Mouse (Mus musculus) naive thymus-derived CD4-positive, alpha-beta T cell, adult 2 months (primary cell): ENCODE data around the gene Hinfp.
"Not testable (repeated sequence)": the region's sequence is repeated elsewhere in the genome, so short reads cannot be mapped to it uniquely, and the experiment has no call there.

Source experiments
- DNase-seq: peaks from one replicate; pipeline ENCODE4 v3.0.0-alpha.2; 2011; ENCODE audit warnings: low read depth

Hinfp gene

DNA sequence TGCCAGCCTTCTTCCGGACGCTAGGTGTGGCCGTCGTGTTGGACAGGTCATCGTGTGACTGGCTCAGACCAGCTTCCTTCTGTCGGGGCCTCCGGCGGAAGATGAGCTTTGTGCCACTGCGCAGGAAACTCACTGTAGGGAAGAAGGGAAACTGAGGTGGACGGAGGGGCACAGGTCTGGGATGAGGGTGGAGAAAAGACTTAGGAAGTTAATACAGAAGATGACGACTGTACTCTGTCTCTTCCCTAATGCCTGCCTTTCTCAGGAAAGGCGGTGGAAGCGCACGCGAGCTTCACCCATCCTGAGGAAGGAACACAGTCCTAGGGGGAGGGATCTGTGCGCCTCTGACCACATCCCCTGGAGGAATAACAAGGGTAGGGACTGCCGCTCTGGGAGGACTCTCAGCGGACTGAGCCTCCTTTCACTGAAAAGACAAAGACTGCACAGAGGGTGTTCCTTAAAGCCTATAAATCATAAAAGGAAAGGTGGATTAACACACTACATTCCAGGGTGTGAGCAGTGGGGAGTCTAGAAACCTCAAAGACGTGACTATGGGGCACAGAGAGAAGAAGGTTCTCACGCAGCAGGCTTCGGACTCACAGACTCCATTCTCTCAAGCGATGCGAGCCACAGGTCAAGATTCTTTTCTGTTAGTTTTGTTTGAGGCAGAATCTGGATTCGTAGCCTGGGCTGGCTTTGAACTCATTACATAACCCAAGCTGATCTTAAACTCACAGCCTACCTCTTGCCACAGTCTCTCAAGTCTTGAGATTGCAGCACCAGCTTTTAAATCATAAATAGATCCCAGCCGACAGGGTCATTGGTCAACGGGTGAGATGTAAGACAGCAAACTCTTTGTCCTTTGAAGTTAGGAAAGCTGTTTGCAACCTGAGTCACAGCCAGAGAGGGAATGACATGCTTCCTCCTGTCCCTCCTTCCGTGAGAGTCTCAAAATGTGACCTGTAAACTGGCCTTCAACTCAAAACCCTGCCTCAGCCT is 6.0 kb upstream of the Hinfp start:
- no peak for DNase-seq

DNA sequence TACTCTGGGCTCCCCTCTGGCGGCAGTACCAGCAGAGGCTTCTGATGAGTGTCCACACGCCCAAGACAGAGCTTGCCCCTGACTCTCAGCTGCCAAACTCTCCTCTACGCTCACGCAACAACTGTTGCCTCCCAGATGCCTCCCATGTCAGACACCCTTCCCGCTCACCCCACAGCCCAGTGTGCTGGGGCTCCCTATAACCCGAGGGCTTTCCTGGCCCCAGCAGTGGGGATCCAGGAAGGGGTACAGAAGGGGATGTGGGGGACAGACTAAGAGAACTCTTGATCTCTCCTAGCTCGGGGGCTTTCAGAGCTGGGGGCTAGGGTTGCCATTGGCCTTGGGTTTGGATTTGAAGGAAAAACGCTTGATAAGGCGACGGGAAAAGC is 5.3 kb upstream of the Hinfp start:
- DNase-seq, result no peak

DNA sequence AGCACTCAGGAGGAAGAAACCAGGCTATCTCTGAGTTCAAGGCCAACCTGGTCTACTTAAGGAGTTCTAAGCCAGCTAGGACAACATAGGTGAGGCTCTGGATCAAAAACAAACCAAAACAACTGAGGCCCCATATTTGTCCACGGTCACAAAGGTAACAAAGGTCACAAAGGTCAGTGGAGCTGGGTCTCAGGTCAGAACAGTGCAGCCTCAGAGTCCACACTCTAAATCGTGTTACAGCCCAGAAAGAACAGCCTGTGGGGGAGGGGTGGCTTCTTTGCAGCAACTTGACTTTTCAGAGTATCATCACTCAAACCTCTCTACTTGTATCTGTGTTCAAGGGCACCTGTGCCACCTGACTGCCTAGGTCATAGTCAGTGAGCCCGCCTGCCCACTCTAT is 4.3 kb upstream of the Hinfp start:
- DNase-seq, result no peak

DNA sequence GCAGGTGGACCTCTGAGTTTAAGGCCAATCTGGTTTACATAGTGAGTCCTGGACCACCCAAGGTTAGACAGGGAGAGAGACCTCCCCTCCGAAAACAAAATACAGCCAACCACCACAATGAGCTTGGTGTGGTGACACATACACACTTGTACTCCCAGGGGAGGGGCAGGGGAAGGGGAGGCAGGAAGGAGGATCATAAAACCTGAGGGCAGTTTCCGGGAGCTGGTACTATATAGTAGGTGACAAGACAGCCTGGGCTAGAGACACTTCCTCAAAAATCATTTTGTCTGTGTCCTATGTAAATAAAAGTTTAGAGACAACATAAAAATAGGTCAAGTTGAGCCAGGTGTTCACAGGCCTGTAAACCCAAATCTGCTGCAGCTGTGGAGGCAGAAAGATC is 1.8 kb upstream of the Hinfp start:
- peak; percentile 23 for DNase-seq

DNA sequence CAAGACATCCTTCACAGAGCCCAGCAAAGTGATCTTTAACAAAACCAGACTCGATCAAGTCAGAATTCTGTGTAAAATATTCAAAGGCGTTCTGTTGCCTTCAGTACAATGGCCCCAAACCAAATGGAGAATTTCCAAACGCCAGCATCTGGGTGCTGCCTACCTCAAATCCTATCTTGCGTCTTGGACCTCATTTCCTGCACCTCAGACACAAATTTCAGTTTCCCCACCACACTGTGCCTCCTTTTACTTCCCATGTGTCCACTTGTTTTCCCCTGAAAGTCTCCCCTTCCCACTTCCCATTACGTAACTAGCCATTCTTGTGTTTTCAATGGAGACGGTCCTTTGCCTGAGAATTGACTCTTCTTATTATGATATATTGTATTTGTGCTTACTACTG is 1.1 kb upstream of the Hinfp start:
- no peak for DNase-seq

DNA sequence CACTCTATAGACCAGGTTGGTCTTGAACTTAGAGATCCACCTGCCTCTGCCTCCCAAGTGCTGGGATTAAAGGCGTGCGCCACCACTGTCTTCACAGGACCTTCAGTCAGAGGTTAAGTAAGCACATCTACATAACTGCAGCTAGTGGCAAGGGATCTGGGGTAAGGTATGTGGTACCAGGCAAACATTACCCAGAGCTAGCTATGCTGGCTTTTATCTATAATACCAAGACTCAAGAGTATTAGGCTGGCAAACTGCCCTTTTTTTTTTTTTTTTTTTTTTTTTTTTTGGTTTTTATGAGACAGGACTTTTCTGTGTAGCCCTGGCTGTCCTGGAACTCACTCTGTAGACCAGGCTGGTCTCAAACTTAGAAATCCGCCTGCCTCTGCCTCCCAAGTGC is 5.5 kb downstream of the Hinfp start:
- not testable (repeated sequence) for DNase-seq

DNA sequence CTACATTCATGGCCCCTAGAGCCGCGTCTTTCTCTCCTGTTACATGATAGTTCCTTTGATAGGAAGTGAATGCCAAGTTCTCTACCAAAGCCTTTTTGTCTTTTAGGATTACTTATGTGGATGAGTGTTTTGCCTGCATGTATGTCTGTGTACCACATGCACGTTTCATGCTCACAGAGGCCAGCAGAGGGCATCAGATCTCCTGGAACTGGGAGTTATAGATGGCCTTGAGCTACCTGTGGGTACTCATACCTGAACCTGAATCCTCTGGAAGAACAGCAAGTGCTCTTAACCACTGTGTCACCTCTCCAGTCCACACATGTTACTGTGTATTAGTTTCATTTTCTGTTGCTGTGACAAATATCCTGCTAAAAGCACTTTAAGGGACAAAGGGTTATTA is 13.0 kb downstream of the Hinfp start:
- DNase-seq, result peak; percentile 79

DNA sequence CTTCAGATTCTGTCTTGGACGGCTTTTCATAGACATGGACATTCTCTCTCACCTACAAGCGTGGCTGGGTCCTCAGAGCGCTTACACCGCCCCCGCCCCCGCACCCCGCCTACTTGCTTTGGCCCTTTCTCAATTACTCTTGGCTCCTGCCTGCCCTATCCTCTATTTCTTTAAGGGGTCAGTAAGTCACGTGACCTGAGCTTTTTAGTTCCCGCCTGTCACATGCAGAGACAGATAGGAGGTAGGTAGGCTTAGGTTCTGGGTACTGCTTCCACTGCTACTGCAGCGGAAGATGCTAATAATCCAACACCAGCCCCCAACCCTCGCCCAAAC is 16.5 kb downstream of the Hinfp start:
- DNase-seq, result no peak

DNA sequence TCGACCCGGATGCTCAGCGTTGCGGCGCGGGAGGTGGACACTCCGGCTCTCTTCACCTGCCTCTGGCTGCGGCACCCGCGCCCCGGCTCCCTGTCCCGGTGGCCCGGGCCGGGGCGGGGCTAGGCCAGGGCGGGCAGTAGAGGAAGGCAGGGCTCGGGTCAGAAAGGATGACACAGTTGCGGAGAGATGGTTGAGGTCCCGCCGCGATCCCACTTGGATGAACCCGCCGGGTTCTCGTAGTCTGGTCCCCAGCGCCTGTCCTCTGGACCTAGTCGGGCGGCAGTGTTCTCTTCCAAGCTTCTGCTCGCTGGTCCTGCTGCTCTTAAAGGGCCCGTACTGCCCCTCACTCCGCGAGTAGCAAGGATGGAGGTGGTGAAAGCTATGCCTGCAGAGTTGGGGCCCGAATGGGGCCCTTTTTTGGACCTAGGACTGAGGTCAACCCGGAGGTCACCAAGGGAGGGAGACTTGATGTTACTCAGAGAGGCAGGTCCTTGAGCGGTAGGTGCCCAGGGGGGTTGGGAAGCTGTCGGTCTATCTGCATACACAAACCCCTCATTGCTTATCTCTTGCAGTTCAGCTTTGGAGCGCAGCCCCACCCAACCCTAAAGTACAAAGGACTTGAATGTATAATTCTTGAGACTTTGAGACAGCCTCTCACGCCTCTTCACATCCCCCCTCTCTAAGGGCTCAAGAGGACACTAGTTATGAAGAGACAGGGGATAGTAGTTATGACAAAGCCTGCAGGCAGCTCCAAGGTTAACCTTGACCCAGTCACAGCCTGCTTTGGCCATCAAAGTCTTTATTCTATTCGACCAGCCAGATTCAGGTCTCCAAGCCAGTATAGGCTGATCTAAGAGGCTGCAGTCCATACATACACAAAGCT is 17.2 kb downstream of the Hinfp start, which contains the start of gene Abcg4:
TSS of gene Abcg4 (minus strand) at position 540 of the 883 bp plus-strand sequence.
- DNase-seq, result peak; percentile 33

DNA sequence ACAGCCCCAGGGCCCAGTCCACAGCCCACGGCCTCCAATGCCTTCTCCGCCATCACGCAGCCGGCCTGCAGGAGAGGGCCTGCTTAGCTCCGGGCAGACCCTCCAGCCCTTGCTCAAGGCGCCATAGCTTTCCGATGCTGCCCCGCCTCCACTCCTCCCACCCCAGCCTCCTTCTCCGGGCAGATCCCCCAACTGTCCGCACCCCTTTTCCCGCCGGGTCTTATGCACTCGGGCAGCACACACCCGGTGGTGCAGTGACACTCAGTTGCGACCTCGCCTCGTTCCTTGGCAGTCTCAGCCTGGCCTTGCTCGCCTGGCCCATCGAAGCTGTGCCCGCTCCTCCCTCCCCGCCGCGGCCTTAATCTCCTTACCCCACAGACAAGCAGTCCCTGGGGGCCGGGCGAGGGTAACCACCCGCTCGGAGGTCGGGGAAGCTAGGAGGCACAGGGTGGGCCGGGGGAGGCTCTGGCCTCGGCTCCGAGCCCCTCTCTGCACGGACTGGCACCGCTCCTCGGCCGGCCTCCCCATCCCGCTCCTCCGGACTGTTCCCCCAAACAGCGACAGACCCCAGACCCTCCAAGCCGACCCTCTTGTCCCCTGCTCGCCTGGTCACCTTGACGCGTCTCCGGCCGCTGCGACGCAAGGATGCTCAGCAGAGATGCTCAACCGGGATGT is 17.9 kb downstream of the Hinfp start:
- peak; percentile 26 for DNase-seq

DNA sequence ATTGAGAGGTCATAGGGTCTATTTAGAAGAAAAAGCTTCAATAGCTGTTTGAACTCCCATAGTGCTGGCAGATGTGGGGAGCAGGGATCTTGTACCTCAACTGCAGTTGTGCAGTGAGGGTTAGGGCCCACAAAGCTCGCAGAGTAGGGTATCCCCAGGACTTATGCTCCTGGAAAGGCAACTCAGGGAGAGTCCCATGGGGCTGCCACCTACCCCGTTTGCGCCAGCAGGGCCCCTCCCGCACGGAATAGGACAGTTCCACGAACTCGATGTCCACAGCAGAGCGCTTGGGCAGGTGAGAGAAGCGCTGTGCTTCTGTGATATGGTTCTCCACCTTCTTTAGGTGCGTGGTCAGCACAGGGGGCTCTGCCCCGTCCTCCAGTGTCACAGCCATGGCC is 18.5 kb downstream of the Hinfp start:
- peak; percentile 21 for DNase-seq

DNA sequence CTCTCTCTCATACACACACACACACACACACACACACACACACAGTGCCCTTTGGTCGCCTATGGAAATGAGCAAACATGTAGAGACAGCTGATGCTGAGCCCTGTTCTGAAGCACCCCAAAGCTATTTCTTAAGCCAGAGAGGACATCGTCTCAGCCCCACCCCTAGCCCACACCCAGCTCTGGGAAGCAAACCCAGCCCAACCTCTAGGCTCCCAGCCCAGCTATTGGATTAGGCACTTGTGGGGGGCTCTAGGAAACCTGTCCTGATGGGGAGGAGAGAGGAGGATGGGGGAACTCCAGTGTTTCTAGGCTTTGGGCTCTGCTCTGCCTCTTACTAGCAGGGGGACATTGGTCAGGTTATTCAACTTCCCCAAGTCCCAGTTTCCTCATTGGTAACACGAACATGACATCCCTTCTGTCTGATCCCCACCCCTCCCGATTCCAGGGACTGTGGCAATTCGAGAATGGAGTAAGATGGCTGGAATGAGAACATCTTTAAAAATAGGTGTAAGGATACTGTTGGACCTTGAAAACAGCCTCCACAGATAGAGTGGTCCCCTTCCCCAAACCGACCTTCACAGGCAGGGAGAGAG is 19.1 kb downstream of the Hinfp start:
- no peak for DNase-seq

DNA sequence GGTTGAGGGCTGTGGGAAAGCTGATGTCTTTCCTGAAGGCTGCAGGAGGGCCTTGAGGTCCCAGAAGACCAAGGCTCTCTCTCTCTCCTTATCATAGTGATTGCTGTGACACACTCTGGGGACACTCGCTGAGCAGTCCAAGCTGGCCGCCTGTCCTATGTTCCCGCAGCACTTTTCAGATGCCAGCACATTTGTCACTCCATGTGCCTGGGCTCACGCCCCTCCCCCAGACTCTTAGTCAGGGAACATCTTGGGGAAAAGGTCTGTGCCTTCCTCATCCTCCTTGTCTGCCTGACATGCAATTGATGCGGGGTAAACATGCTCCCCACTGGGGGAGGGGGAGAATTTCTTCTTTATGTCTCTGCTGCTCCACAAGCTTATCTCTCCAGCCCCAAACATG is 22.3 kb downstream of the Hinfp start:
- DNase-seq, result no peak

DNA sequence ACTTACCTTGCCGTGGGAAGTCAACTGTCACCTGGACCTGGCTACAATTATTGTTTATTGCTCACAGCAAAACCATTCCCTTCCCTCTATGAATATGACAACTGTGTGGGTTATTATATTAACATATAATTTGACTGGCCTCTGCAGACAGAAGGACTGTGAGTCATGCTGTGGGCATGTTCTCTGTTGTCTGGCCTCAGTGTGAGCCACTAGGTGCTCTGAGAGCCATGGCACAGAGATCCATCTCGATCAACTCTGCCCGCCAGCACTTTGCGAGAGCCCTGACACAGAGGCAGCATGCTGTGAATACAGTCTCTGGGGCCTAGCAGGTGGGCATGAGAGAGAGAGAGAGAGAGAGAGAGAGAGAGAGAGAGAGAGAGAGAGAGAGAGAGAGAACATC is 35.5 kb downstream of the Hinfp start:
- DNase-seq, result no peak

DNA sequence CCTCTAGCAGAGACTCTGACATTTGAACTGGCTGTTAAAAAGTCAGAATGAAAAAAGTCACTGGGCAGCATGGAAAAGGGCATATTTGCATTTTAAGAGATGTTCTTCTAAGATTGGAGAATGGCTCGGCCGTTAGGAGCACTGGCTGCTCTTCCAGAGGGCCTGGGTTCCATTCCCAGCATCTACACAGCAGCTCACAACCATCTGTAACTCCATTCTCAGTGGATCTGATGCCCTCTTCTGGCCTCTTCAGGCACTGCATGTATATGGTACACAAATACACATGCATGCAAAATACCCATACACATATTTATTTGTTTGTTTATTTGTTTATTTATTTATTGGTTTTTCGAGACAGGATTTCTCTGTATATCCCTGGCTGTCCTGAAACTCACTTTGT is 36.4 kb downstream of the Hinfp start:
- peak; percentile 80 for DNase-seq

DNA sequence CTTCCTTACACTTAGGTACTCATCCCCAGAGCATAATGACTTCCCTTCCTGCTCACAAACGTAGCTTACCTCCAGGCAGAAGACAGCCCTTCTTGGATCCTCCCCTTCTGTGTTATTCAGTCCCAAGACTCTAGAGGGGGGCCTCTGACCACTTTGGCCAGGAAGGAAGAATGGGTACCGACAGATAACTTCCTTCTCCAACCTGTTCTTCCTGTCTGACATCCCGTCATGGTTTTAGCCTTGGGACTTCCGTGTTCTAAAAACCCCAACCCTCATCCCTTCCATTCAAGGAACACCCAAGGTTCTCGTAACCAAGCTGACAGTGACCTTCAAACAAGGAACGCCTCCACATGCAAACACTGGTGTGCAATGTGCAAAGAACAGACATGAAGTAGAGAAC is 37.0 kb downstream of the Hinfp start, which contains the start of gene Nlrx1:
TSS of gene Nlrx1 (minus strand) at position 168 of the 400 bp plus-strand sequence.
- no peak for DNase-seq

DNA sequence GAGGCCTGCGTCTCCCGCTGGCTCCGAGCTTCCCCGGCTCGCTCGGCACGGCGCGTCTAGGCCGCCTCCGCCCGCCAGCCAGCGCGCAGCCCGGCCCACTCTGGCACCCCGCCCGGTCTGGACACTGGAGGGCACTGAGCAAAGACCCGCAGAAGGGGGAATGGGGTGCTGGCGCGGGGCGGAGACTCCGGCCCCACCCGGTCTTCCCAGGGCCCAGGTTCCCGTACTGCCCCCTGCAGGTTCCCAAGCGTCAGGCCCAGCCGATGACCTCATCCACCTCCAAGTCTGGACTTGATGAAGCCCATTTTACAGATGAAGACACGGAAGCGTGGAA is 37.5 kb downstream of the Hinfp start:
- peak; percentile 92 for DNase-seq

DNA sequence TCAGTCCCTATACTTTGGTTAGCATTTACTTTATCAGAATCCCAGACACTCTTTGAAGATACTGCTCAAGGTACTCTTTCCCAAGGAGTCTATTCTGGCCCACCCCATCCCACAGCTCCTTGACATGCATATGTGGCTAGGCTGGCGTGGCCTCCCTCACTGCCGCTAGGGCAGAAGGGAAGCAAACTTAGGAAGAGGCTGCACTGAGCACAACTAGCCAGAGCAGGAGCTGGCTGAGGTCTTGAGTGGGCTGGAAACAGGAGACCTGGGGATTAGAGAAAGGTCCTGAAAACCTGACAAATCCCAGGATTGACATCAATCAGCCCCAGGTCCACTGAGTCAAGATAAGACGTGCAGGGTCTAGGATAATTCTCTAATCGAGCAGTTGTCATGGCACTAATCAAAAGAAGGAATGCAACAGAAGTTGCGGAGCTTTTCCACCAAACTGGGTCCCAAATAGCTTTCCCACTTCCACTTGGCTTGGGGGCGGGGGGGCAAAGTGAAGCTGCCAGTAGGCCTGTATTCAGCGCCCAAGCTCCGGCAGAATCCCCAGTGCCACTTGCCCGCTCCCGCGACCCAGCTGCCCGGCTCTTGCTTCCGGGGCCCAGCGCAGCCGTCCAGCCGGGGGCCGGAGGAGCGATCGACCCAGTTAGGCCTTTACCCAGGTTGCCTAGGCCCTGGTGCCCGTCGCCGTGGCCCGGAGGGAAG is 38.0 kb downstream of the Hinfp start:
- DNase-seq, result no peak

DNA sequence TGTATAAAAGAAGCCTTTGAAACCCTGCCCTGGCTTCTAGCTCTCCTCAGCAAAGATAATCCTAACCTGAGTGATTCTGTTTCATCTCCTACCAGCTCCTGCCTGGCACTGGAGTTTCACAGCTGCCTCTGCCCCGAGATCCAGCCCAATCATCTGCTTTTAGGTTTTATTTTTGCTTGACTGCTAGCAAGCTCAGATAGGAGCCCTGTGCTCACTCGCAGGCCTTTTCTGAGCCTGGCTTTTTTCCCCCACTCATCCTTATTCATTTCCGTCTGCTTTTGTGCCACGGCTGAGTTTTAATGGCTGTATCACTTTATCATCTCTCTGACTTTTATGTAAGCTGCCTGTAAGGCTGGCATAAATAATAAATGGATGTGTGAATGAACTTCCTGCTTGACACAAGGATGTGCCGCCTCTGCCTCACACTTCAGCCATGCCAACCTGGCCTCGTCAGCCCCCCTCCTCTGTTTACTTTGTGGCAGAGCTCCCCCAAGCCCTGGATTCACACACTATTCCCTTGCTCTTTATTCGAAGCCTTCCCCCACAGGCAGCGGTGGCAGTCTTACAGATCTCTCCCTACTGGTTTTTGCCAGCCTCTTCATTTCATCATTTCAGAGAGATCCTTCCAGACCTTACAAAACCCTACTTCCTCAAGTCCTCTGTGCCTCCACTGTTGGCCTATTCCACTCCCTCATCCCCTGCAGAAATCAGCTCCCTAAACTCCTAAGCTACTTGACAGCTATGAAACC is 38.8 kb downstream of the Hinfp start:
- DNase-seq, result no peak

DNA sequence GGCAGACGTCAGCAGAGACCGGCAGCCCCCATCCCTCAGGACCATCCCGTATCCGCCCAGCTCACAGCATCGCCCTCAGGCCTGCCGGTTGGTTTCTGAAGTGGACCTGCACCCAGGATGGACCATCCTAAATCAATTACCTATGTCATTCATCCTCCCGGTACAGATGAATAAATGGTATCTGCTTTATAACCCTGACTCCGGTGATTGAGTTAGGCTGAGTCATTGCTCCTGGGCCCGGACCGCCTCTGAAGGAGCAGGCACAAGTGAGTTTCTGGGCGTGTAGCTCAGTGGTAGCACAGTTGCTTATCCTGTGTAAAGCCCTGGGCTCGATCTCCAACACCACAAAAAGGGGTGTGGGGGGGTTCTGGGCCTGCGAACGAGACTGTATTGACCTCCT is 44.1 kb downstream of the Hinfp start:
- DNase-seq, result no peak

DNA sequence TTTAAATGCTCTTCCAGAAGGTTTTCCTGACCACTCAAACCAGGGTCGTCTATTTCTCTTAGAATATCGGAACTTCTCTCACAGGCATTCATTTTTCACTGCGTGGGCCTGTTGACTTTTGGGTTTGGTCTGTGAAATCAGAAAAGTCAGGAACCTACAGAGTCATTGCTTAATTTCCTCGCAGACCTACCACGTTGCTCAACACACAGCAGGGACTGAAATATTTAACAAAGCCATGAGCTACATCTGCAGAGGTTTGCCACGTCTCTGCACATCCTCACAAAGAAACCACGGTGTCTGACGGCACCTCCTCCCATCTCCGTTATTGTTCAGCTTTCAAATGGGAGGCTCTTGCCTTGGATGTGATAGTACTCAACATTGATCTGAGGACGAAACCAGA is 46.5 kb downstream of the Hinfp start:
- no peak for DNase-seq
